In genomic region chr17:91875231-91875630, GRCm38 (mm10) we compare ENCODE assay signal across 18 mouse cellular contexts.
DNase-seq lines count a peak whose midpoint lies in the region; ATAC-seq and TF ChIP-seq lines count a peak whose summit lies in the region.
"Had no signal": no experiment of that assay in that cellular context is flagged by ENCODE, and none has a peak within 500 bp of the region (broad histone marks: within the 10 kb centered on the region; RNA-seq: fewer than 3 reads in every experiment).

No protein-coding gene starts in this region.

- no peaks in the 10 kb centered on the region for H3K79me2 ChIP-seq in liver, adult 2 months (ENCODE audit: control insufficient read depth, insufficient read depth, low read length)

- no peak overlapping the region for H3K4me2 ChIP-seq in liver, postnatal 0 days (ENCODE audit: low read depth, low read length)

- no peak for TF ChIP-seq EP300 in liver, postnatal 0 days (IDR thresholded peaks at IDR 0.05; ENCODE audit: low read depth)

- H3K27me3 ChIP-seq in liver, adult 2 months (ENCODE audit: control insufficient read depth, insufficient read depth, low read length): no peaks in the 10 kb centered on the region
- no peaks in the 10 kb centered on the region for H3K27me3 ChIP-seq in liver, postnatal 0 days (ENCODE audit: insufficient read depth, low read length)
- H3K27me3 ChIP-seq: CH12.LX, Patski had no signal

- TF ChIP-seq POLR2A in liver, adult 2 months (IDR thresholded peaks at IDR 0.05; ENCODE audit: extremely low read depth, insufficient read depth, low read length): no peak

- H3K27ac ChIP-seq in liver, adult 2 months (replicated peaks; ENCODE audit: insufficient read depth, low read depth, low read length): no peak overlapping the region
- no peak overlapping the region for H3K27ac ChIP-seq in liver, postnatal 0 days (ENCODE audit: low read depth)

- H3K36me3 ChIP-seq in liver, adult 2 months (ENCODE audit: control insufficient read depth, insufficient read depth, low read length): no peaks in the 10 kb centered on the region
- no peaks in the 10 kb centered on the region for H3K36me3 ChIP-seq in liver, postnatal 0 days (replicated peaks; ENCODE audit: insufficient read depth, low read length)
- H3K36me3 ChIP-seq: G1E had no signal

- H3K4me1 ChIP-seq in liver, adult 2 months (ENCODE audit: control insufficient read depth, insufficient read depth, low read length): peaks cover 1% of the 10 kb centered on the region; the same call in 1 of the 2 replicates
- no peaks in the 10 kb centered on the region for H3K4me1 ChIP-seq in liver, postnatal 0 days (ENCODE audit: insufficient read depth)

- no peak for TF ChIP-seq CTCF in liver, adult 2 months (IDR thresholded peaks at IDR 0.05; ENCODE audit: low read depth, low read length)
- TF ChIP-seq CTCF in liver, postnatal 0 days (IDR thresholded peaks at IDR 0.05; ENCODE audit: low read depth): no peak

- ATAC-seq in liver, postnatal 0 days: no peak
- ATAC-seq: activated CD4-positive, CD25-positive, alpha-beta regulatory T cell, adult 4 months; CD4-positive, CD25-positive, alpha-beta regulatory T cell, adult 4 months; Patski had no signal

- H3K9ac ChIP-seq in liver, adult 2 months (ENCODE audit: low read depth, low read length): no peak overlapping the region
- H3K9ac ChIP-seq in liver, postnatal 0 days (replicated peaks): no peak overlapping the region

- peak; percentile 94 for DNase-seq in liver, adult 2 months (ENCODE audit: extremely low read depth, low read depth, low spot score)
- DNase-seq in liver, postnatal 0 days: no peak
- DNase-seq: adrenal gland, adult 2 months; adrenal gland, adult 8-10 months; adrenal gland, postnatal 10 days; adrenal gland, postnatal 14 days; adrenal gland, postnatal 25 days; adrenal gland, postnatal 36 days; B cell, adult 2 months; cerebellum, adult 11 months; cerebellum, adult 11-12 months; cerebellum, adult 18-20 months; cerebellum, adult 2 months had no signal

- H3K4me3 ChIP-seq in liver, adult 2 months (ENCODE audit: insufficient read depth, low read depth, low read length): no peak overlapping the region
- no peak overlapping the region for H3K4me3 ChIP-seq in liver, postnatal 0 days (ENCODE audit: low read depth, low read length)

- no peaks in the 10 kb centered on the region for H3K9me3 ChIP-seq in liver, postnatal 0 days (ENCODE audit: low read length)
- H3K9me3 ChIP-seq: G1E had no signal
